Mouse (Mus musculus): ENCODE results near the gene Zfp706.

DNA sequence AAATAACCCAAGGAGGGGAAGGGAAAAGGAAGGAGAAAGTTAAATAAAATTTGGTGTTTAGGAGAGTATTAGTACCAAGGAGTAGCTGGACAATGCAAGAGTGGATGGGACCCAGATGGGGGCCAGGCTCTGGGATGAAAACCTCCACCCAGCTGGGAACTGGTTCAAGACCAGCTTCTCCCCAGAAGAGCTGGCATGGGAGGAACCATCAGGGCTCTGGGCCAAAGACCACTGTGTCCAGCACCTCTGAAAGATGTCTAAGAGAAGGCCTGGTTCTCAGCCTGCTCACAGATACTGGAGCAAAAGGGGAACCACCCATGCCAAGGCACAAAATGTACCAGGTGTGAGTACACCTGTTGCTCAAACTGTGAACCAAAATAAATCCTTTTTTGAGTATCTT is 20.4 kb upstream of the Zfp706 start:
- TF ChIP-seq EP300 (IDR thresholded peaks at IDR 0.05; ENCODE audit: insufficient read depth, low read depth, low read length) (no peak), CTCF (IDR thresholded peaks at IDR 0.05; ENCODE audit: low read depth, low read length) (no peak)

All from ES-Bruce4 (cell line).